Mouse (Mus musculus) heart, adult 9 months (tissue): ENCODE measurements around the gene Robo2.

ENCODE experiments used
- DNase-seq, 2 experiments: peaks; one replicate each; pipeline ENCODE4 v3.0.0; 2022; ENCODE audit warnings: low spot score in 2 of 2

Robo2 gene

DNA sequence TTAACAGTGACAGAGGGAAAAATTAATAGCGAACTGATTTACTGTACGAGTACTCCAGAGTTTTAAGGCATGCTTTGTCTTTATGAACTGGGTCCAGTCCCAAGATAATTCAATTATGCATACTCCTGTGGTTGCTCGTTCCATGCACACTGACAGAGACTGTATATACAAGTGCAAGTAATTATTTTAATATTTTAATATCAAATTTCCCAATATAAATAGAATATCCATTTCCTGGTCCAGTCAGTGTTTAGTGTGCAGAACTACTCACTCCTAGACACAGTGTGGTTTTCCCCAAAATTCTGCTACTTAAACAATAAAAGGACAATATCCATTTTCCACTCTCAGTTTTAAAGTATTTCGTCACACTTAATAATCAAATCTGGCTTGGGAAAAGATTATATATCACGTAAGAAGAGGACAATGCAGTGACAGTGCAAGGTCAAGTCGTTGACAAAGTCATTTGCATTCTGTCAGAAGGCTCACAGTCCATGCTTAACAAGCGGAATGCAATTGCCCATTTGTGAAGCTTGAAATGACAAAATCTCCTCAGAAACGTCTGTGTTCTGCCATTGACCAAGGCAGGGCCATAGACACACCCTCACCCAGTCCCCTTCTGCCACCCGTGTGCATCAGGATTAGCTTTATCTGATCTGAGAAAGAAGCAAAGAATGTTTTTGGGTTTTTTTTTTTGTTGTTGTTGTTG lies 89.8 kb downstream of the Robo2 start:
- DNase-seq, result no peak

DNA sequence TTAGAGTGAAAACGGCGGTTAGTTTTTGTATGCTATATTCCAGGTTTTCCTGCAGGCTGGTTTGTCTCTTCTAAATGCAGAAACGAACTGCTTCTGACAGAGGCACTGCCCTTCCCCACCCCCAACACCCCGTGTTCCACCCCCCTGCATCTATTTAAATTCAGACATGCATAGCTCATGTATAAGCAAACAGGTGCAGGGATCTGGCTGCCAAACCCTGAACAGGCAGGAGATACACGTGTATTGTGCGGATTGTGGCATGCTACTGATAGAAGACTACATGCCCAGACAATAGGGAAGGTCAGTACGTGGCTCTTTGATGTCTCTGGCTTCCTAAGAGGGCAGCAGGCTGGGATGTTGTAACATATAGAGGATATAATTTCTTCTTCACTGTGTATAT lies 95.5 kb downstream of the Robo2 start:
- DNase-seq, result no peak

- no peak for DNase-seq
These were observed 98.4 kb downstream of the Robo2 start for GRCm38 (mm10) chr16:74313222-74313621.

DNA sequence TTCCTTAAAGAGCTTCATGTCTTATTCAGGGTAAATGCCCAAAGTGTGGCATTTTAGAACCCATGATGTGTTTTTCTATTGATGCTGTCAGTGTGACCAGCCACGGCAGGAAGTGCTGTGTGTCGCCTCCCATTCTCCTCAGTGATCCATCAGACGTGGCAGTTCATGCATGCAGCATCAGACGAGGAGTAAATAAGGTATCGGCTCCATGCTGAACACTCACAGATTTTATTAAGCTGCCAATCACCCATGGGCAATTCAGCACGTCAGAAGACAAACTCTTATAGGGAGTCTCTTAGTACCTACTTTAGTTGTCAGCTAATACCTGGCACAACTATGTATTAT lies 104.1 kb downstream of the Robo2 start:
- DNase-seq, result no peak

DNA sequence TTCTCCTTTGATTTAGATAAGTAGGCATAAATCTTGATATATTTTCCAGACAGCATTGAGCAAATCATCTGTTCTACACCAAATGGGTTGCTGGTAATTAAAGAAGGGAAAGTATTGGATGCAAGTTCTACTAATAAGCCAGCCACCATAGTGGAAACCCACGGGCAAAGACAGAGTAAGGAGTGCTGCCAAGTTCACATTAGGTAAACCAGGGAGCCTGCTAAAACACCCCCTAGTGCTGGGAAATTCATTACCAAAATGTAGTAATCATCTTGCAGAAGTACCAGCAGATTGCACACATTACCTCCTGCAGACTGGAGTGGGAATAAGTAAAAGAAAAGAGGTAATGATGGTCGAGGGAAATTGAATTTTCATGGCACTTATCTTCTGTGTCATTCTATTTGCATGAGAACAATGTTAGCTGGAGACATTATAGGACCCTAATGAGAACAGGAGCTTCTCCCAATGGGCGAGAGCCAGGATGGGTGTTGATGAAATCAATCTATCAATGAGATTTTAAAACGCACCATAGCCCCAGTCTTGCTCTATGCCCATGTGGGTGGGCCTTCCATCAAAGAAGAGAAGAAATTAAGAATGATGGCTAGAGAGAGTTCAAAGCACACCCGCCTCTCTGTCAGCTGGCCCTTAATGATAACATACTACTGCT lies 104.6 kb downstream of the Robo2 start:
- no peak for DNase-seq

GRCm38 (mm10) chr16:74287878-74288277 lies 123.7 kb downstream of the Robo2 start:
- DNase-seq, result no peak

GRCm38 (mm10) chr16:74282549-74282948 lies 129.1 kb downstream of the Robo2 start:
- no peak for DNase-seq

GRCm38 (mm10) chr16:74276855-74277573 lies 134.6 kb downstream of the Robo2 start:
- DNase-seq, result no peak

- DNase-seq, result no peak
These were observed 137.0 kb downstream of the Robo2 start for GRCm38 (mm10) chr16:74274596-74274995.

- no peak for DNase-seq
These were observed 138.6 kb downstream of the Robo2 start for GRCm38 (mm10) chr16:74272993-74273392.

DNA sequence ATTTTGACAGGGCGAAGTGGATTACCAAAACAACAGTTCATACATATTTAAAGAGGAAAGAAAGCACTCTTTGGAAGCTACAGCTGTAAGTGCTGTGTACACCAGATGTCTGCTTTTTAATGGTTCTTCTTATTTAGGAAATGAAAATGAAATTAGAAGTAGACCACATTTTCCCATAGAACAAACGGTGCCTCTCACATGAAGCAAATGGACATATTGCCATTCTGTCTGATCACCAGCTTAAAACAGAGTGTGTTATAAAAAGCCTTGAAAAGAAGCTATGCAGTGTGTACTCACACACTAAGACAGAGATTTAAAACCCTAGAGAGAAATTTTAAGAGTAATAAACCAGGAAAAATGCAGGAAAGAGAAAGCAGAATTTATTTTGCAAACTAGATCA lies 153.4 kb downstream of the Robo2 start:
- DNase-seq, result no peak

DNA sequence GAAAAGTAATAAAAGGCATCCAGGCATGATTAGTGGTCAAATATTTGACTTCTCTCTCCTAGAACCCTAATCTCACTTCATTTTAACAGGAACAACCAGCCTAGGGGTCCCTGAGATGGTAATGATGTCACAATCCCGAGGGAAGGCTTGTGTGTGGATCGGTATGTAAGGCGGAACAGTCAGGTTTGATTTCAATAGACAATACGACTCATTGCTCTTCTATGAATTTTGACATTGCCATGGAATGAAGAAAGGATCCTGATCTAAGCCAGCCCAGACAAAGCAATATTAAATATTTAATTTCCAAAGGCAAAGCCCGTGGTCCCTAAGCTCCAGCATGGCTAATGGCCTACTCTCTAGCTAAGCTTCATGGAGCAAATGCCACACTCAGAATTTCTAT lies 167.2 kb downstream of the Robo2 start:
- no peak for DNase-seq

- DNase-seq, result no peak
These were observed 170.1 kb downstream of the Robo2 start for GRCm38 (mm10) chr16:74241534-74241933.

GRCm38 (mm10) chr16:74237411-74237930 lies 174.2 kb downstream of the Robo2 start:
- no peak for DNase-seq

DNA sequence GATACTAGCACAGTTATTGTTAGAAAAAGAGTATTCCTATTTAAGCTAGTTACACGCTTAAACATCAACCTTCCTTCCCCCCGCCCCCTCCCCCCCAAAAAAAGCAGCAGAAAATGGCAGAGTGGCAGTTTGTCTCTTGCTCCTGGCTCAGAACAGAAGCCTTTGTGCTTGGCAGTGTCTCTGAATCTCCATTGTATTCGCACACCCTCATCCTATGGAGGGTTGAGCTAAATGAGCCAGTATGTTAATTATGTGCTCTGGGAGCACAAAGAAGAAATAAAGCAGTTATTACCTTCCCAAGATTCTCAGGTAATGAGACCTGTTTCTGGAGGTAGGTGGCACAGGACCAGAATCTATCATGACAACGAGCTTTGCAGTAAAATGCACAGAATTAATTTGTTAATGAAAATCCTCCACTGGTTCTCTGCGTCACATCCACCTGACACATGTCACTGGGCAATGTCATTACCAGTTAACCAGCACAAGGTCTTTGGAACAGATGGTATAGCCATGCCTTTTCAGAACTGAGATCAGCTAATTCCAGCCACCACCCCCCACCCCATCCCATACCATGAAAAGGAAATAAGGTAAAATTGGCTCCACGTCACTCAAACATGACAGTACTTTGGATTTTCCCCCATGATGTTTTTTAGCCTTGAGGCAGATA lies 177.1 kb downstream of the Robo2 start:
- no peak for DNase-seq

DNA sequence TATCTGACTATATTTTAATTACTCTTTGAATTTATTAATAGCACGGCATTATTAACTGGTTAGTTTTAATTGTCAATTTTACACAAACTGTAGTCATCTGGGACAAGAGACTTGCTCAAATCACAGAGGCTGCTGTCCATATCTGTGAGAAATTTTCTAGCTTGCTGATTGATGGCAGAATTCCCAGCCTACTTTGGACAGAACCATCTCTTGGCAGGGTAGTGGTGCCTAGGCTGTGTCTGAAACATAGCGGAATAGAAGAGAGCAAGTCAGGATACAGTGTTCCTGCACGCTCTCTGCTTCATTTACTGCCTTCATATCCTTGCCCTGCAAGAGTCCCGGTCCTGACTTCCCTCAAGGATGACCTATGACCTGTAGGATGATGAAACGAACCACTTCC lies 178.0 kb downstream of the Robo2 start:
- DNase-seq, result no peak

- DNase-seq, result no peak
These were observed 184.3 kb downstream of the Robo2 start for GRCm38 (mm10) chr16:74227285-74227684.

GRCm38 (mm10) chr16:74225423-74226272 lies 186.0 kb downstream of the Robo2 start:
- no peak for DNase-seq

GRCm38 (mm10) chr16:74222501-74222900 lies 189.1 kb downstream of the Robo2 start:
- no peak for DNase-seq

- no peak for DNase-seq
These were observed 194.7 kb downstream of the Robo2 start for GRCm38 (mm10) chr16:74216879-74217415.

DNA sequence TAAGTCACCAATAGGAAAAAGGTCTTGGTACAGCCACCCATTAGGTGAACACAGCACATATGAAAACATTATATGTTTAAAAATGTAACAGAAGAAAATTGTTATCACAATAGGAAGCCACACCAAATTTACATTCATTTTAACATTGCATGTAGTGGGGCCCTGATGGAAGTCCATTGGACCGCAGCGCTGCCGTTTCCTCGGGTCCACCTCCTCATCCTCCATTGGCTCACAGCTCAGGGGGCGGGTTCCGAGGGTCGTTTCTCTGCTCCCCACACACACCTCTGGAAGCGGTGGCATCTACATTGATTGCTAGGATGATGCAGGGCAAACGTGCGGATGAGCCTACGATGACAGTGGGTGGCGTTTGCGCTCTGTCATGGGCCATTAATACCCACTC lies 195.8 kb downstream of the Robo2 start:
- DNase-seq, result no peak
